Mouse (Mus musculus): ENCODE results near the gene Plac9a. TPM values are rescaled to one million over a fixed set of nuclear protein-coding genes. Genes with fewer than 3 reads are reported as not detected.
A peak's percentile ranks its signal among the peaks of the same experiment; 100 is the strongest.
"Not testable (repeated sequence)": the region's sequence is repeated elsewhere in the genome, so short reads cannot be mapped to it uniquely, and the experiment has no call there.

The Plac9a gene
- polyA plus RNA-seq, 1 experiment from 2014 or later, result 0.57 TPM

GRCm38 (mm10) chr14:25857168-25857621 is 45.7 kb downstream of the Plac9a start:
- Histone ChIP-seq H3K4me2 (no peak overlapping the region), H3K27ac (no peak overlapping the region), H3K9me3 (replicated peaks) (no peaks in the 10 kb centered on the region), H3K9ac (no peak overlapping the region), H3K4me1 (peaks cover 31% of the 10 kb centered on the region), H3K27me3 (no peaks in the 10 kb centered on the region), H3K4me3 (replicated peaks) (no peak overlapping the region), H3K36me3 (no peaks in the 10 kb centered on the region)
- WGBS, result 51% methylated on average over 3 of the region's 3 CpGs
- no peak for ATAC-seq (replicated peaks; ENCODE audit: low FRiP score)

- Histone ChIP-seq H3K4me2 (no peak overlapping the region), H3K36me3 (no peaks in the 10 kb centered on the region), H3K9me3 (replicated peaks) (no peaks in the 10 kb centered on the region), H3K27me3 (no peaks in the 10 kb centered on the region), H3K4me3 (replicated peaks) (no peak overlapping the region), H3K27ac (peak overlapping the region; percentile 45; the same call in 1 of the 2 replicates), H3K9ac (no peak overlapping the region), H3K4me1 (peaks cover 46% of the 10 kb centered on the region)
- ATAC-seq (replicated peaks; ENCODE audit: low FRiP score), result no peak
- 66% methylated on average over 8 of the region's 8 CpGs for WGBS
Measured at GRCm38 (mm10) chr14:25855241-25855885, 47.5 kb downstream of the Plac9a start.

GRCm38 (mm10) chr14:25853717-25854452 is 49.0 kb downstream of the Plac9a start:
- Histone ChIP-seq H3K27me3 (no peaks in the 10 kb centered on the region), H3K4me3 (replicated peaks) (no peak overlapping the region), H3K4me2 (no peak overlapping the region), H3K9ac (no peak overlapping the region), H3K36me3 (no peaks in the 10 kb centered on the region), H3K9me3 (replicated peaks) (no peaks in the 10 kb centered on the region), H3K4me1 (peaks cover 47% of the 10 kb centered on the region), H3K27ac (no peak overlapping the region)
- 84% methylated on average over 16 of the region's 16 CpGs for WGBS
- no peak for ATAC-seq (replicated peaks; ENCODE audit: low FRiP score)

GRCm38 (mm10) chr14:25853295-25853694 is 49.6 kb downstream of the Plac9a start:
- H3K27me3 ChIP-seq, result no peaks in the 10 kb centered on the region
- ATAC-seq (replicated peaks; ENCODE audit: low FRiP score), result no peak
- no peaks in the 10 kb centered on the region for H3K9me3 ChIP-seq (replicated peaks)
- no peak overlapping the region for H3K4me3 ChIP-seq (replicated peaks)
- no peak overlapping the region for H3K27ac ChIP-seq
- no peak overlapping the region for H3K4me2 ChIP-seq
- 61% methylated on average over 6 of the region's 6 CpGs for WGBS
- no peak overlapping the region for H3K9ac ChIP-seq
- H3K4me1 ChIP-seq, result peaks cover 49% of the 10 kb centered on the region
- H3K36me3 ChIP-seq, result no peaks in the 10 kb centered on the region

- H3K4me1 ChIP-seq, result peaks cover 53% of the 10 kb centered on the region
- H3K4me2 ChIP-seq, result no peak overlapping the region
- H3K9me3 ChIP-seq (replicated peaks), result no peaks in the 10 kb centered on the region
- WGBS, result 75% methylated on average over 11 of the region's 11 CpGs
- H3K27ac ChIP-seq, result no peak overlapping the region
- no peak overlapping the region for H3K9ac ChIP-seq
- no peaks in the 10 kb centered on the region for H3K36me3 ChIP-seq
- no peaks in the 10 kb centered on the region for H3K27me3 ChIP-seq
- ATAC-seq (replicated peaks; ENCODE audit: low FRiP score), result no peak
- H3K4me3 ChIP-seq (replicated peaks), result no peak overlapping the region
Measured at GRCm38 (mm10) chr14:25852121-25852561, 50.8 kb downstream of the Plac9a start.

GRCm38 (mm10) chr14:25851189-25851588 is 51.7 kb downstream of the Plac9a start:
- Histone ChIP-seq H3K9me3 (replicated peaks) (no peaks in the 10 kb centered on the region), H3K4me3 (replicated peaks) (no peak overlapping the region), H3K9ac (no peak overlapping the region), H3K36me3 (no peaks in the 10 kb centered on the region), H3K27ac (no peak overlapping the region), H3K27me3 (no peaks in the 10 kb centered on the region), H3K4me2 (no peak overlapping the region), H3K4me1 (peaks cover 55% of the 10 kb centered on the region)
- 47% methylated on average over 6 of the region's 6 CpGs for WGBS
- ATAC-seq (replicated peaks; ENCODE audit: low FRiP score), result no peak

GRCm38 (mm10) chr14:25850433-25850832 is 52.5 kb downstream of the Plac9a start:
- H3K4me2 ChIP-seq, result no peak overlapping the region
- no peaks in the 10 kb centered on the region for H3K9me3 ChIP-seq (replicated peaks)
- ATAC-seq (replicated peaks; ENCODE audit: low FRiP score), result no peak
- 96% methylated on average over 2 of the region's 2 CpGs for WGBS
- H3K4me3 ChIP-seq (replicated peaks), result no peak overlapping the region
- H3K4me1 ChIP-seq, result peaks cover 55% of the 10 kb centered on the region
- H3K36me3 ChIP-seq, result no peaks in the 10 kb centered on the region
- H3K27me3 ChIP-seq, result no peaks in the 10 kb centered on the region
- H3K9ac ChIP-seq, result no peak overlapping the region
- no peak overlapping the region for H3K27ac ChIP-seq

GRCm38 (mm10) chr14:25848708-25849107 is 54.2 kb downstream of the Plac9a start:
- H3K27me3 ChIP-seq; H3K9me3 ChIP-seq (replicated peaks); H3K4me2 ChIP-seq; H3K9ac ChIP-seq; H3K36me3 ChIP-seq; H3K4me3 ChIP-seq (replicated peaks); ATAC-seq (replicated peaks; ENCODE audit: low FRiP score); H3K27ac ChIP-seq: not testable (repeated sequence)
- peaks cover 47% of the 10 kb centered on the region for H3K4me1 ChIP-seq
- WGBS, result 88% methylated on average over 3 of the region's 4 CpGs

- peak overlapping the region; percentile 29; the same call in 1 of the 2 replicates for H3K4me2 ChIP-seq
- 44% methylated on average over 6 of the region's 6 CpGs for WGBS
- peaks cover 42% of the 10 kb centered on the region for H3K4me1 ChIP-seq
- H3K36me3 ChIP-seq, result no peaks in the 10 kb centered on the region
- no peak overlapping the region for H3K9ac ChIP-seq
- peak; percentile 57; the same call in 1 of the 2 replicates for ATAC-seq (replicated peaks; ENCODE audit: low FRiP score)
- H3K9me3 ChIP-seq (replicated peaks), result no peaks in the 10 kb centered on the region
- no peak overlapping the region for H3K4me3 ChIP-seq (replicated peaks)
- peak overlapping the region; percentile 78 for H3K27ac ChIP-seq
- H3K27me3 ChIP-seq, result no peaks in the 10 kb centered on the region
Measured at GRCm38 (mm10) chr14:25848237-25848636, 54.7 kb downstream of the Plac9a start.

- H3K4me1 ChIP-seq, result peaks cover 43% of the 10 kb centered on the region
- peak overlapping the region; percentile 29 for H3K4me2 ChIP-seq
- 0 out of 2 replicates have a peak, but pooled peaks have one; percentile 50 for ATAC-seq (replicated peaks; ENCODE audit: low FRiP score)
- peak overlapping the region; percentile 78 for H3K27ac ChIP-seq
- H3K4me3 ChIP-seq (replicated peaks), result no peak overlapping the region
- WGBS, result 9% methylated on average over 9 of the region's 9 CpGs
- H3K9me3 ChIP-seq (replicated peaks), result no peaks in the 10 kb centered on the region
- no peak overlapping the region for H3K9ac ChIP-seq
- no peaks in the 10 kb centered on the region for H3K36me3 ChIP-seq
- H3K27me3 ChIP-seq, result no peaks in the 10 kb centered on the region
Measured at GRCm38 (mm10) chr14:25847660-25848059, 55.2 kb downstream of the Plac9a start.

GRCm38 (mm10) chr14:25846516-25846915 is 56.4 kb downstream of the Plac9a start:
- H3K4me2 ChIP-seq, result 0 out of 2 replicates have a peak overlapping the region, but pooled peaks have one; percentile 29
- 79% methylated on average over 8 of the region's 8 CpGs for WGBS

GRCm38 (mm10) chr14:25845832-25846383 is 57.0 kb downstream of the Plac9a start:
- H3K9me3 ChIP-seq (replicated peaks), result no peaks in the 10 kb centered on the region
- 75% methylated on average over 6 of the region's 6 CpGs for WGBS
- H3K4me1 ChIP-seq, result peaks cover 42% of the 10 kb centered on the region
- ATAC-seq (replicated peaks; ENCODE audit: low FRiP score), result no peak
- H3K36me3 ChIP-seq, result no peaks in the 10 kb centered on the region
- no peak overlapping the region for H3K27ac ChIP-seq
- H3K4me3 ChIP-seq (replicated peaks), result no peak overlapping the region
- H3K4me2 ChIP-seq, result no peak overlapping the region
- H3K27me3 ChIP-seq, result no peaks in the 10 kb centered on the region
- H3K9ac ChIP-seq, result no peak overlapping the region

More at GRCm38 (mm10) chr14:25846516-25846915, 56.4 kb downstream of the Plac9a start:
- no peaks in the 10 kb centered on the region for H3K9me3 ChIP-seq (replicated peaks)
- H3K27me3 ChIP-seq, result no peaks in the 10 kb centered on the region
- peaks cover 44% of the 10 kb centered on the region for H3K4me1 ChIP-seq
- no peaks in the 10 kb centered on the region for H3K36me3 ChIP-seq
- no peak overlapping the region for H3K9ac ChIP-seq
- H3K4me3 ChIP-seq (replicated peaks), result no peak overlapping the region
- H3K27ac ChIP-seq, result peak overlapping the region; percentile 75
- no peak for ATAC-seq (replicated peaks; ENCODE audit: low FRiP score)

All from kidney, embryonic 15.5 days (tissue).